Mouse (Mus musculus) midbrain, embryonic 10.5 days (tissue): ENCODE data around the gene Auts2. TPM values are rescaled to one million over a fixed set of nuclear protein-coding genes. Genes with fewer than 3 reads are reported as not detected.

Source experiments
- DNase-seq: peaks from one replicate; pipeline ENCODE4 v3.0.0-alpha.2; 2017; ENCODE audit warnings: low spot score
- H3K27ac ChIP-seq: fragments of 300-500 bp; sonication (generic); replicated peaks from 2 replicates; pipeline ENCODE4 v1.5.1; 2016; ENCODE audit warnings: mild to moderate bottlenecking
- H3K27me3 ChIP-seq: fragments of 300-500 bp; sonication (generic); 2 replicates; pipeline ENCODE4 v1.6.1; 2016; ENCODE audit warnings: low read depth, mild to moderate bottlenecking; ENCODE audit not compliant: poor library complexity, severe bottlenecking
- H3K36me3 ChIP-seq: fragments of 300-500 bp; sonication (generic); 2 replicates; pipeline ENCODE4 v1.6.1; 2016; ENCODE audit warnings: mild to moderate bottlenecking, moderate library complexity
- H3K4me1 ChIP-seq: fragments of 300-500 bp; sonication (generic); 2 replicates; pipeline ENCODE4 v1.6.1; 2016
- H3K4me3 ChIP-seq: fragments of 300-500 bp; sonication (generic); 2 replicates; pipeline ENCODE4 v1.5.1; 2016; ENCODE audit warnings: mild to moderate bottlenecking, moderate library complexity
- H3K9me3 ChIP-seq: fragments of 300-500 bp; sonication (generic); replicated peaks from 2 replicates; pipeline ENCODE4 v1.6.1; 2016; ENCODE audit warnings: mild to moderate bottlenecking
- WGBS: fragments of 180-500 bp; shearing (Covaris S2); methylation state at CpG from one replicate; pipeline ENCODE4 v1.1.7; 2016; 5-methylcytosine and 5-hydroxymethylcytosine counted together
- polyA plus RNA-seq: library from polyadenylated mRNA; unstranded; fragments of >200 nt; fragmentation: Nextera tagmentation; extraction: Ambion mirVana; gene quantifications from 2 replicates; pipeline ENCODE4 v1.2.1, GENCODE M21; 2016

The Auts2 gene
- polyA plus RNA-seq, 1 experiment from 2014 or later: 32.3 TPM

GRCm38 (mm10) chr5:132391831-132392763, 151.0 kb downstream of the Auts2 start:
- H3K4me1 ChIP-seq: peaks cover 46% of the 10 kb centered on the region
- 48% methylated on average over 14 of the region's 14 CpGs for WGBS
- no peaks in the 10 kb centered on the region for H3K9me3 ChIP-seq
- no peaks in the 10 kb centered on the region for H3K27me3 ChIP-seq
- no peaks in the 10 kb centered on the region for H3K36me3 ChIP-seq
- no peak for DNase-seq
- H3K4me3 ChIP-seq: no peak overlapping the region; the same call in 1 of the 2 replicates
- 0 out of 2 replicates have a peak overlapping the region, but pooled peaks have one; percentile 0 for H3K27ac ChIP-seq

GRCm38 (mm10) chr5:132388746-132389145, 154.4 kb downstream of the Auts2 start:
- WGBS: 82% methylated on average over 5 of the region's 5 CpGs
- DNase-seq: no peak
- Histone ChIP-seq H3K36me3 (no peaks in the 10 kb centered on the region), H3K4me1 (peaks cover 38% of the 10 kb centered on the region), H3K4me3 (no peak overlapping the region), H3K27me3 (no peaks in the 10 kb centered on the region), H3K27ac (no peak overlapping the region), H3K9me3 (no peaks in the 10 kb centered on the region)

GRCm38 (mm10) chr5:132385244-132385855, 157.8 kb downstream of the Auts2 start:
- no peak overlapping the region for H3K27ac ChIP-seq
- peaks cover 51% of the 10 kb centered on the region for H3K4me1 ChIP-seq
- no peaks in the 10 kb centered on the region for H3K36me3 ChIP-seq
- DNase-seq: no peak
- WGBS: 67% methylated on average over 4 of the region's 4 CpGs
- no peaks in the 10 kb centered on the region for H3K9me3 ChIP-seq
- peaks cover 9% of the 10 kb centered on the region for H3K27me3 ChIP-seq
- H3K4me3 ChIP-seq: no peak overlapping the region

- 44% methylated on average over 5 of the region's 5 CpGs for WGBS
- Histone ChIP-seq H3K9me3 (no peaks in the 10 kb centered on the region), H3K4me1 (peaks cover 58% of the 10 kb centered on the region), H3K36me3 (no peaks in the 10 kb centered on the region), H3K4me3 (no peak overlapping the region), H3K27me3 (peaks cover 9% of the 10 kb centered on the region), H3K27ac (no peak overlapping the region)
- DNase-seq: no peak
These were observed 162.9 kb downstream of the Auts2 start for GRCm38 (mm10) chr5:132380261-132380660.

- Histone ChIP-seq H3K36me3 (no peaks in the 10 kb centered on the region), H3K27ac (no peak overlapping the region), H3K4me1 (peaks cover 52% of the 10 kb centered on the region), H3K9me3 (no peaks in the 10 kb centered on the region), H3K4me3 (no peak overlapping the region), H3K27me3 (peaks cover 9% of the 10 kb centered on the region)
- WGBS: 78% methylated on average over 1 of the region's 1 CpGs
- DNase-seq: no peak
These were observed 164.2 kb downstream of the Auts2 start for GRCm38 (mm10) chr5:132378977-132379376.

GRCm38 (mm10) chr5:132375130-132375529, 168.0 kb downstream of the Auts2 start:
- H3K4me3 ChIP-seq: no peak overlapping the region
- H3K27me3 ChIP-seq: no peaks in the 10 kb centered on the region
- no peak for DNase-seq
- H3K27ac ChIP-seq: no peak overlapping the region
- H3K36me3 ChIP-seq: no peaks in the 10 kb centered on the region
- 93% methylated on average over 1 of the region's 1 CpGs for WGBS
- H3K9me3 ChIP-seq: no peaks in the 10 kb centered on the region
- H3K4me1 ChIP-seq: peaks cover 34% of the 10 kb centered on the region

GRCm38 (mm10) chr5:132373471-132374075, 169.6 kb downstream of the Auts2 start:
- H3K27me3 ChIP-seq: no peaks in the 10 kb centered on the region
- no peak for DNase-seq

GRCm38 (mm10) chr5:132372605-132373004, 170.5 kb downstream of the Auts2 start:
- H3K4me3 ChIP-seq: no peak overlapping the region
- no peaks in the 10 kb centered on the region for H3K9me3 ChIP-seq
- no peaks in the 10 kb centered on the region for H3K36me3 ChIP-seq
- no peak overlapping the region for H3K27ac ChIP-seq
- H3K27me3 ChIP-seq: no peaks in the 10 kb centered on the region
- H3K4me1 ChIP-seq: peaks cover 40% of the 10 kb centered on the region
- DNase-seq: no peak
- WGBS: 81% methylated on average over 2 of the region's 2 CpGs

More at GRCm38 (mm10) chr5:132373471-132374075, 169.6 kb downstream of the Auts2 start:
- H3K36me3 ChIP-seq: no peaks in the 10 kb centered on the region
- peaks cover 36% of the 10 kb centered on the region for H3K4me1 ChIP-seq
- H3K9me3 ChIP-seq: no peaks in the 10 kb centered on the region
- no peak overlapping the region for H3K4me3 ChIP-seq
- WGBS: 85% methylated on average over 4 of the region's 4 CpGs
- H3K27ac ChIP-seq: no peak overlapping the region

- no peak for DNase-seq
- Histone ChIP-seq H3K4me3 (no peak overlapping the region), H3K4me1 (peaks cover 32% of the 10 kb centered on the region), H3K9me3 (no peaks in the 10 kb centered on the region), H3K36me3 (no peaks in the 10 kb centered on the region), H3K27me3 (no peaks in the 10 kb centered on the region), H3K27ac (no peak overlapping the region)
- WGBS: 52% methylated on average over 7 of the region's 7 CpGs
These were observed 174.5 kb downstream of the Auts2 start for GRCm38 (mm10) chr5:132368678-132369088.

- 83% methylated on average over 1 of the region's 1 CpGs for whole genome bisulfite sequencing
- no peak overlapping the region for H3K27ac ChIP-seq
- H3K9me3 ChIP-seq: no peaks in the 10 kb centered on the region
- H3K4me3 ChIP-seq: no peak overlapping the region
- no peaks in the 10 kb centered on the region for H3K27me3 ChIP-seq
- H3K4me1 ChIP-seq: peaks cover 15% of the 10 kb centered on the region; the same call in 1 of the 2 replicates
- H3K36me3 ChIP-seq: no peaks in the 10 kb centered on the region
- no peak for DNase-seq
These were observed 181.9 kb downstream of the Auts2 start for GRCm38 (mm10) chr5:132361276-132361675.

GRCm38 (mm10) chr5:132357726-132358125, 185.4 kb downstream of the Auts2 start:
- no peaks in the 10 kb centered on the region for H3K27me3 ChIP-seq
- peaks cover 15% of the 10 kb centered on the region; the same call in 1 of the 2 replicates for H3K4me1 ChIP-seq
- no peaks in the 10 kb centered on the region for H3K9me3 ChIP-seq
- DNase-seq: no peak
- H3K36me3 ChIP-seq: no peaks in the 10 kb centered on the region
- no peak overlapping the region for H3K27ac ChIP-seq
- no peak overlapping the region for H3K4me3 ChIP-seq
- 80% methylated on average over 5 of the region's 5 CpGs for WGBS

- Histone ChIP-seq H3K4me1 (peaks cover 11% of the 10 kb centered on the region; the same call in 1 of the 2 replicates), H3K36me3 (no peaks in the 10 kb centered on the region), H3K27me3 (no peaks in the 10 kb centered on the region), H3K9me3 (no peaks in the 10 kb centered on the region), H3K27ac (no peak overlapping the region), H3K4me3 (no peak overlapping the region)
- WGBS: 89% methylated on average over 7 of the region's 7 CpGs
- DNase-seq: no peak
These were observed 187.2 kb downstream of the Auts2 start for GRCm38 (mm10) chr5:132355935-132356334.
